Mouse (Mus musculus) c-Kit-positive CD71-negative TER-119-negative erythroid progenitor cells, embryonic 14.5 days (primary cell): ENCODE measurements at regions not wholly inside any gene's neighbourhood (a gene's known extent, or its start where the extent isn't known, plus 50 kb on each side); places are given as distances from the start of the nearest gene placed in this dataset.

ENCODE experiments used
- DNase-seq: peaks from one replicate; pipeline ENCODE4 v3.0.0-alpha.2; 2013; ENCODE audit warnings: low read depth

- DNase-seq = peak; percentile 10
Measured at GRCm38 (mm10) chr1:80030224-80030623, 169.2 kb upstream of the Serpine2 start.

DNA sequence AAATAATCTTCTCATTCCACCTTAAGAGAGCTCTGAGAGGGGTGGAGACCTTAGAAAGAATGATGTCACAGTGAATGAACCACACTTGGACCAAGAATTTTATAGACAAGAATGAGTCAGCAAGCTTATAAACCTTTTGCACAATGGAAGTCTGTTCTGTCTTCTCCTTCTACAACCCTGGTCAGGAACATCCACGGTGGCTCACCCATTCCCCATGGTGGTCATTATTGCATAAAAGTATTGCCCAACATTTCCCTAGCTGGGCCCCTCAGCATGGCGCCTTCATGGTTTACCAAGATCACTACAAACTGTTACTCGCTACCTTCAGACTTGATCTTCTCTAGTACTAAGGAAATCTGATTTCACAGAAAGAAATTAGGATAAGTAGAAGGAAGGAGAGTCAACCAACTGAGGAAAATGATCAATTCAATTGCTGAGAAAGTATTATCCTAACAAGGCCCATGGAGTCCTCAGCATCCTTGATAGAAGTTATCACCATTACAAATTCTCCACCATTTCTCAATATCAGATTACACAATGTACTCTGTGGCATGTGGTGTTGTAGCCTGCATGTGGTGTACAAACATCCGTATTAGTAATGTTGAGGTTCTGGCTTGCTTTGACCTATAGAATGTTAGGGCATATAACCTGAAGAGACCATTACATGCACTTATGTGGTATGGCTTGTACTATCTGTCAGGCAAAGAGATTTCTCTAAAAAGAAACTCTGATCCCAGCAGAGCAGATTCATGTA, 165.1 kb upstream of the Serpine2 start:
- DNase-seq = no peak

GRCm38 (mm10) chr1:80023518-80024095, 162.6 kb upstream of the Serpine2 start:
- no peak for DNase-seq

GRCm38 (mm10) chr1:80021866-80022265, 160.9 kb upstream of the Serpine2 start:
- no peak for DNase-seq

DNA sequence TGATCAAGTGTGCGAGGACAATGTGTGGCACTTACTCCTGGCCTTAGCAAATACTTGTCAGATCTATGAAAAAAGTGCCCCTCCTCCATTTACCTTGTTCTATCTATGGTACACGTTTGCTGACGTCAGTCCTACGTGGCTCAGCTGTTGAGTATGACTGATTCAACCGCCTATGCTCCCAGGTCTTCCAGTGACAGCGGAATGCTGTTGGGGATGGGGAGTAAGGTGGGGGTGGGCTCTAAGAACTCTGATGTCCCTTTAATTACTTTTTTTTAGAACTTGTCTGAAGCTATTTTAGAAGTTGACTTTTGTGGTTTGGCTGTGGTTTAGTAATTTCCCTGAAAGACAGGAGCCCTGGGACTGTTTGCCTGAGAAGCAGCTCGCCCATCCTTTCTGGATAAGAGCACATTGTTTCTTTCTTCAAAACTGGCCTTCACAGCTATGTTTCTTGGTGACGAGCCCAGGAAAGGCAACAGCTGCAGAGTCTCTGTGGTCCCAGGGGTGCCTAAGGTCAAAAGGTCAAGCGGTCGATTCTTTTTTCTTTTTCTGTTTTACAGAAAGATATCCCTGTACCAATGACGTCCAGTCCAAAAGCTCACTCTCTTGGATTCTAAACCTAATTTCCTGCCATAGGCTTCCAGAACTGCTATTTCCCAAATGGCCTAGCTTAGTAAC, 157.5 kb upstream of the Serpine2 start:
- DNase-seq = no peak

DNA sequence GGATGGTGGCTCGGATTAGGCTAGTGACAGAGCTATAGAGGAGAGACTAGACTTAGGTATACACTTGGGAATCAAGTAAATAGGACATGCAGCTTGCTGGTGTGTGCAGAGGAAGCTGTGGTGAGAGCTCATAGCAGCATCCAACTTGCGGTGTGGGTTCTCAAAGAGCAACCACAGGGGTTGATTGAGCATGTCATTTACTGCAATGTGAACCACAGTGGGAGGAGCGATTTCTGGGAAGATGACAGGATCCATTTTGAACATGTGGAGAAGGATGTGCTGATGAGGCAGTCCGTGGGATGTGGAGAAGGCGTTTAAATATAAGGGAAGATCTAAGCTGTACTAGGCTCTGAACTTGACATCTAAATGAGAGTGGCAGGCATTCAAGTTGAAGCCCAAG, 154.5 kb upstream of the Serpine2 start:
- DNase-seq = peak; percentile 9

DNA sequence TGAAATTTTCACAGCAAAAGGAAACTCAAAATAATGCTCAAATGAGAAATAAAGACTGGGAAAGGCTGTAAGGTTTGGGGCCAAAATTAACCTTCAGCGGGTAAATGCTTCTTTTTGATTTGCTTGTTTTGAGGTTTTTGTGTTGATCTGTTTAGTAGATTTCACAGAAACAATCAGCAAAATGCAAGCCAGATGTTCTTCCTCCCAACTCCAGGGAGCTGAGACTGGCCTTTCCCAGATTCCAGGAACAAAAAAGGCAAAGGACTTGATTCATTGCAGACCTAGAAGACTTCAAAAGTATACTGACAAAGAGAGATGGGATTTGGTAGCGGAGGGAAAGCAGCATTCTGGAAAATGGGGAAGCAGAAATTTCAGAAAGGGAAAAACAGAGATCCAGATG, 153.6 kb upstream of the Serpine2 start:
- DNase-seq = no peak

GRCm38 (mm10) chr1:80010724-80011123, 149.7 kb upstream of the Serpine2 start:
- DNase-seq = no peak

DNA sequence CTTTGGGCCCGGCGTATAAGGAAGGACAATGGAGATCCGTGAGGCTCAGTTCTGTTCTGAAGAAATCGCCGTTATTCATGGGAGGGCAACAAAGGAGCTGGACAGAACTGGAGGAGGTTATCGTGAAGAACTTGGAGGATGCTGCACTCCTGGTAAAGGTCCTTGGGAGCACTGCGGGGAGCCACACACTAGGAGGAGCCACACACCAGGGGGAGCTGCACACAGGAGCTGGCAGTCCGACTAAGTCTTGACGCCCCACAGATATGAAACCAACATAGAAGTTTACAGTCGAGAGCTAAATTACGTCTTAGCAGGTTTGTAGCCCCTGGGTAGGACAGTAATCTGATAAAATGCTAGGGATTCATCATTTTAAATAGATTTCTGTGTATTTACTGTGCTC, 138.1 kb upstream of the Serpine2 start:
- no peak for DNase-seq

DNA sequence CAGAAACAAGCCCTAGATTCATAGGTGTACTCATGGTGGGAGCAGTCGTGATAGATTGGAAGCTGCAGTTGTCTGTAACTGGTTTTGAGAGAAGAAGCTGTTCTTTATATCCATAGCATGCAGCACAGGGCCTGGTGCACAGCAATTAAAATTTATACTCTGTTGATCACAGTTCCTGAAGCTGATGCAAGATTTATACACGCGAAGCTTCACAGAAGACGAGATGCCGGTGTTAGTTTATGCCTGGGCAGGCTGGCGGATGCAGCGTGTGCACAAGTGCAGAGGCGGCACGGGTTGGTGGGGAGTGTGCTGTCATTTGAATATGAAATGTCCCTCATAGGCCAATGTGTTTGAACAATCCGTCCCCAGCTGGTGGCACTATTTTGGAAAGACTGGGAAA, 136.9 kb upstream of the Serpine2 start:
- no peak for DNase-seq

GRCm38 (mm10) chr1:79997456-79997855, 136.5 kb upstream of the Serpine2 start:
- DNase-seq = no peak

DNA sequence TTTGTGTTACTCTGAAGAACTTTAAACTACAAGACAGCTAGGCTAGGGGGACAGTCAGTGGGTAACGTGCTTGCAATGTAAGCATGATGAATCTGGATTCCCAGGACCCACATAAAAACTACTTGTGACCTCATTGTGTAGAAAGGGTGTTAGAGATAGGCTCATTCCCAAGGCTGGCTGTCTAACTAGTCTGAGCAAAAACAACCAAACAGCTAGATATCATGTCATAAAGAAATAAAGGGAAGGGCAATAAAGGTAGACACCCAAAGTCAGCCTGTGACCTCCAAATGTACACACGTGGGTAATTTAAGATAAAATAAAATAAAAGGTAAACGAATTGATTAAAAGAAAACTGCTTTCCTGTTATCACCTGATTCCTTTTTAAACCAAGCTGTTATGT, 123.7 kb upstream of the Serpine2 start:
- no peak for DNase-seq

GRCm38 (mm10) chr1:79982678-79983280, 121.8 kb upstream of the Serpine2 start:
- DNase-seq = no peak

- no peak for DNase-seq
Measured at GRCm38 (mm10) chr1:79979863-79980262, 118.9 kb upstream of the Serpine2 start.

DNA sequence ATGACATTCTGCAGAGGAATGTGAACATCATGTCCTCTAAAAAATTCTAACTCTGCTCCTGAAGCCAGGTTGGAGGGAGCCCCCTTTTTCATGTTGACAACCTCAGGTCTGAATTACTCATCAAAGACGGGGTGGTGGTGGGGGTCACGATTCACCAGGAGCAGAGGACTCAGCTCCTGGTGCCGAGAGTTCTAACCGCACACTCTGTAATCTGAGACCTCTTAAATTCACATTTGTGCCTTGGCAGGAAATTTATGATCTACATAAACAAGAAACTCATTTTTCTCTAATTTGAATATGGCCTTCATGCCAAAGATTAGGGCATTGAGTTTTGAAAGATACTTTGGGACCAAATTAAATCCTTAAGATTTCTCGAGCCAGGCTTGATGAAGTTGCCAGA, 117.2 kb upstream of the Serpine2 start:
- no peak for DNase-seq

- no peak for DNase-seq
Measured at GRCm38 (mm10) chr1:79956121-79956520, 95.1 kb upstream of the Serpine2 start.

DNA sequence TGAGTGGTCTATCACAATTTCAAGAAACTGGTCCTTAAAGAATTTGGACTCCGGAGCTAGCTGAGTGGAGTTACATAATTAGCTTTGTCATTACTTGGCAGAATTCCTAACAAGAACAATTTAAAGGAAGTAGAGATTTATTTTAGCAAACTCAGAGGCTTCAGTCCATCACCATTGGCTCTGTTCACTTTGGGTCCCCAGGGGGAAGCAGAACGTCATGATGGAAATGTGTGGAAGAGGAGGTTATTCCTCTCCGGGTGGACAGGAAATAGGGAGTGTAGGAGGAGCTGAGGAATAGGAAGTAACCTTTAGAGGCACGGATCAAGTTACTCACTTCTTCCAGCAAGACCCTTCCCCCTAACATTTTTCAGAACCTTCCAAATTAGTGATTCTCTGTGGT, 83.3 kb upstream of the Serpine2 start:
- DNase-seq = no peak

DNA sequence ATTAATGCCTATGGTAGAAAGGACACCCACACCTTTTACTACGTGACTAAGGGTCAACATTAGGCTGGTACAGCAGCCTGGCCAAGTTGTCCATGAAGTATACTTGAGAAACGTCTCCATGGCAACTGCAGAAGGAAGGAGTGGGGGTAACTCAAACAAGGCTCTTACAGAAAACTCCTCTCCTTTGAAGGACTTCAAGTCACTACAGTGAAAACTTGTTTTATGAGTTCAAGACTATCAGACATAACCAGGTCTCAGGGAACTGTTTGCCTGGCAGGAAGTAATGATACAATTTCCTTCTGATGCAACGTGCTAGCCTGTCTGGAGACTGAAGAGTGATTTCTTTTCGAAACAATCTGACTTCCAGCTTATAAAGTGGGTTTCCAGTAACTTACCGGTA, 71.5 kb upstream of the Serpine2 start:
- no peak for DNase-seq

DNA sequence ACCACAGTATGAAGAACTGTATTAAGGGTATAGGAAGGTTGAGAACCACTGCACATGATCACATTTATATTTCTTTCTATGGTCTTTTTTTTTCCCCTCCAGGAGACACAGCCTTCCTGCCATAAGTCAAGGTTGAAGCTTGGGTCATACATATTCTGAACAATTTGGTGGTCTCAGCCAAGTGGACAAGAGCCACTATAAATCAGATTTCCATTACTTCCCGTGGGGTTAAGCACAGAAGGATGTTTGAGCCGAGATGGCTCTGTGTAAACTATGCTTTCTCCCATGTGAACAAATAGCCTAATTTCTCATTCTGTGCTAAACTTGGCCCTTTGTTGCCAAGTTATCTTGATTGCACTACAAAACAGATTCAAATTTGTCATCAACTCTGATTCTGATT, 66.8 kb upstream of the Serpine2 start:
- no peak for DNase-seq

DNA sequence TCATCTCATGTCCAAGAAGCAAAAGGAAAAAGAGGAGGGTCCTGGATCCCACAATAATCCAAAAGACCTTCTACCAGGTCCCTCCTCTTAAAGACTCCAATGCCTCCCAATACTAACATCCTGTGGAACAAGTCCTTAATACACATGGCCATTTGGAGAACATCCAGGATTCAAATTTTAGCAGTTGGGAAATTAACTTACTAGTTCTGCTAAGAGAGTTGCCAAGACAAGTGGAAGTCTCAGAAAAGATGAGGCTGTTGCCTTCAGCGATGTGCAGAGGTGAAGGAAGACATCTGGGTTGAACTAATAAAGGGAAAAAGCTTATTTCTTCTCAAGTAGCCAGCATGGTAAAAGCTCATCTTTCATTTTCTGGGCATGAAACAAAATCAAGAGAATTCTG, 64.8 kb upstream of the Serpine2 start:
- DNase-seq = no peak

DNA sequence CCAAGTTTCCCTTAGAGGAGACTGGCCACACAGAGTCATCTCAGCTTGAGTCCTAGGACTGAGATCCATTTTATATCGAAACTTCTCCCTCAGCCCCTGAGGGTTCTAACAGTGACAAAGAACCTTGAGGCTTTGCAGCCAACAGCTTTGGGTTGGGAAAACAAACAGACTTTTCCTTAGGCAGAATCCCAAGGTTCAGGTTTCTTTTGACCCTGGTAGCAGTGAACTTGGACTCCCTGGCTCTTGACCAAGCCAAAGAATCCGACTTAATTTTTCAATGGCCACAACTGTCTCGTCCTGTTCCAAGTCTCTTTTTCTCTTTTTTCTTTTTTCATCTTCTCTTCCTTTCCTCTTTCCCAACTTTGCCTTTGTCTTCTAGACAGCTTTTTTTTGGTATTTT, 60.9 kb upstream of the Serpine2 start:
- no peak for DNase-seq

- no peak for DNase-seq
Measured at GRCm38 (mm10) chr1:79921333-79921732, 60.4 kb upstream of the Serpine2 start.
